Mouse (Mus musculus) small intestine, adult 2 months (tissue): ENCODE measurements around the gene Rhoc.

Experiments used
- CTCF ChIP-seq: fragments of 200-500 bp; IDR thresholded peaks from 2 replicates; pipeline ENCODE4 v1.5.1; 2012; ENCODE audit warnings: low read depth, mild to moderate bottlenecking, control low read depth, inconsistent platforms, low read length, moderate library complexity, mixed read lengths; ENCODE audit not compliant: insufficient replicate concordance, insufficient read length; ENCODE audit errors: extremely low read depth
- POLR2A ChIP-seq: fragments of 200-500 bp; IDR thresholded peaks from 2 replicates; pipeline ENCODE4 v1.6.1; 2012; ENCODE audit warnings: low read depth, mild to moderate bottlenecking, control low read depth, inconsistent platforms, low read length, moderate library complexity

DNA sequence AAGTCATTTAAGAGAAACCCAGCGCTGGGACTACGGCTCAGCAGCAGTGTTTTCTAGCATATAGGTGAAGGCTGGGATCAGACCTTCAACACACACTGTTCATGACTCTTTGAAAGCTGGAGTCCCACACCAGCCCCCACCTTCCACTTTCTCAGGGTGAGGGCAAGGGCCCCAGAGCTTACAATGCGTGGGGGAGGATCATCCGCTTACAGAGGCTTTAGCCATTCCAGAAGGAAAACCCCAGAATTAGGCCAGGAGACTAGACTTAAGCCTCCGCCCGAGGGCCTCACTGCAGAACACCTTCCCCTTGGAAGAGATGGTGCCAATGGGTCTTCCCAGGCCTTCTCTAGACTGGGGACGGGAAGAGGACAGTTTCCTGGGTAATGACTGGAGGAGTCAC is 14.9 kb upstream of the Rhoc start:
- TF ChIP-seq CTCF (no peak), POLR2A (no peak)
